Mouse (Mus musculus) bone marrow, adult 2 months (tissue): ENCODE results near the gene Slfnl1.

ENCODE experiments used
- CTCF ChIP-seq: fragments of 200-500 bp; IDR thresholded peaks from 2 replicates; pipeline ENCODE4 v1.5.1; 2011; ENCODE audit warnings: low read length, control low read depth; ENCODE audit not compliant: control insufficient read depth, insufficient read depth
- POLR2A ChIP-seq: fragments of 200-500 bp; IDR thresholded peaks from 2 replicates; pipeline ENCODE4 v1.6.1; 2011; ENCODE audit warnings: low read depth, mild to moderate bottlenecking, control low read depth, low read length, borderline replicate concordance; ENCODE audit not compliant: control insufficient read depth

DNA sequence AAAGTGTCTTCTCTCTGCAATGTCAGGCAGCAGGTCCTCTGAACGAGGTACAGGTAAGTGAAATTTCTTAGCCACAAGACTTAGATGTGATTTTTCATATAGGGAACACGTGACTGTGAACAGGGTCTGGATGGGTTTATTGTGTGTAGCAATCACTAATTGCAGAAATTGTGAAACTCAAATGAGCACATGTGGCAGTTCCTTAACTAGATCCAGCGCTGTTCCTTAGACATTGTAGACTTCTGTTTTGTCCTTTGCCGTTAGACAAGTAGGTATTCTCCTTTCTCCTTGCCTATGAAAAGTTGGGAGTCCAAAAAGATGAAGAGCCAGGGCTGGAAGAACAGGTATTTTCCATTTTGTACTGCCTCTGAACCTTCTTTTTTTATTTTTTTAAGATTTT is 20.8 kb upstream of the Slfnl1 start:
- TF ChIP-seq POLR2A (no peak), CTCF (no peak)
